Mouse (Mus musculus) heart, adult 2 months (tissue): ENCODE measurements around the gene Arl13a.

Experiments
- CTCF ChIP-seq: fragments of 200-600 bp; IDR thresholded peaks from 2 replicates; pipeline ENCODE4 v1.8.1; 2022; ENCODE audit warnings: antibody characterized with exemption, mild to moderate bottlenecking, moderate library complexity
- EP300 ChIP-seq: fragments of 200-500 bp; IDR thresholded peaks from 2 replicates; pipeline ENCODE4 v1.6.1; 2011; ENCODE audit warnings: low read depth, low read length, control low read depth; ENCODE audit not compliant: insufficient read depth
- POLR2A ChIP-seq: fragments of 200-500 bp; IDR thresholded peaks from 2 replicates; pipeline ENCODE4 v1.6.1; 2011; ENCODE audit warnings: mild to moderate bottlenecking, low read depth, low read length, control low read depth; ENCODE audit not compliant: insufficient read depth

GRCm38 (mm10) chrX:134141986-134142385 lies 45.3 kb upstream of the Arl13a start:
- TF ChIP-seq CTCF (no peak), POLR2A (no peak), EP300 (no peak)
